In the genomic region with DNA sequence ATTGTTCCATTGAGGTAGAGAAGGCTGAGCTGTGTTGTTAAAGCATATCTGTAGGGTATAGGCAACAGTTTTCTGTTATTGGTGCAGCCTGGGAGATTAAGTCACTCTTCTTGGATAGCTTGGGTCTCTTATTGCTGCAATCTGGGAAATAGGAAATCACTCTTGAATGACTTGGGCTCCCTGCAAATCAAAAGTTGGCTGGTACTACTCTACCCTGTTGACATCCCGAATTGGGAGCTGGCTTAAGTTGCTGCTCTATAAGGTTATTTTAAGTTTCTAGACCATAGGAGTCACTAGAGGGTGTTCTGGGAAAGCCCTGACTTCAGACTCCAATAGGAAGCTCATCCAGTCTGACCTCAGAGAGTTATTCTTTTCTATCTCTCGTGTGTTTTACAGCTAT, we compare ENCODE assay signal across 10 mouse cellular contexts. TPM values are rescaled to one million over a fixed set of nuclear protein-coding genes. Genes with fewer than 3 reads are reported as not detected.
DNase-seq lines count a peak whose midpoint lies in the region; ATAC-seq and TF ChIP-seq lines count a peak whose summit lies in the region.
"Had no signal": no experiment of that assay in that cellular context is flagged by ENCODE, and none has a peak within 500 bp of the region (broad histone marks: within the 10 kb centered on the region; RNA-seq: fewer than 3 reads in every experiment).

No protein-coding gene starts in this region.

- H3K27me3 ChIP-seq in heart, embryonic 13.5 days (replicated peaks) = no peaks in the 10 kb centered on the region
- no peaks in the 10 kb centered on the region for H3K27me3 ChIP-seq in G1E (ENCODE audit: insufficient read depth, low read length)
- no peaks in the 10 kb centered on the region for H3K27me3 ChIP-seq in forebrain, postnatal 0 days (ENCODE audit: insufficient read depth, low read length)
- H3K27me3 ChIP-seq in liver, embryonic 14.5 days (ENCODE audit: control insufficient read depth, insufficient read depth, low read length) = no peaks in the 10 kb centered on the region

- H3K4me1 ChIP-seq in heart, embryonic 13.5 days = peaks cover 47% of the 10 kb centered on the region
- peaks cover 36% of the 10 kb centered on the region for H3K4me1 ChIP-seq in G1E (ENCODE audit: insufficient read depth, low read depth, low read length)
- H3K4me1 ChIP-seq in forebrain, postnatal 0 days (ENCODE audit: insufficient read depth) = peaks cover 18% of the 10 kb centered on the region
- H3K4me1 ChIP-seq in liver, embryonic 14.5 days (replicated peaks; ENCODE audit: control insufficient read depth in 2 of 2, insufficient read depth in 2 of 2, low read length in 1 of 2) = peaks cover 13 to 23% of the 10 kb centered on the region in 2 experiments

- 10% methylated on average over 2 of the region's 2 CpGs for WGBS in heart, embryonic 13.5 days
- 39% methylated on average over 2 of the region's 2 CpGs for WGBS in forebrain, postnatal 0 days
- WGBS in liver, embryonic 14.5 days (ENCODE audit: insufficient replicate concordance) = 34% methylated on average over 2 of the region's 2 CpGs

- no peak for DNase-seq in heart, postnatal 25 days (ENCODE audit: low spot score)
- no peak for DNase-seq in G1E (ENCODE audit: low spot score)
- no peak for DNase-seq in forebrain, postnatal 0 days
- no peak for DNase-seq in liver, embryonic 14.5 days (ENCODE audit: low read depth in 3 of 3, low spot score in 3 of 3)
- no peak for DNase-seq in left cerebral cortex, postnatal 36 days (ENCODE audit: low spot score in 2 of 2)
- no peak for DNase-seq in right cerebral cortex, postnatal 36 days (ENCODE audit: low spot score in 2 of 2)
- DNase-seq in layer of hippocampus, adult 9-11 months = no peak
- DNase-seq: layer of hippocampus, postnatal 36 days had no signal

- H3K27ac ChIP-seq in heart, embryonic 13.5 days (replicated peaks) = peak overlapping the region; percentile 54
- H3K27ac ChIP-seq in forebrain, postnatal 0 days (ENCODE audit: low read depth, low read length) = no peak overlapping the region
- no peak overlapping the region for H3K27ac ChIP-seq in liver, embryonic 14.5 days

- H3K9ac ChIP-seq in heart, embryonic 13.5 days = peak overlapping the region; percentile 100
- H3K9ac ChIP-seq in forebrain, postnatal 0 days = no peak overlapping the region
- H3K9ac ChIP-seq in liver, embryonic 14.5 days (replicated peaks) = no peak overlapping the region; the same call in 1 of the 2 replicates

- TF ChIP-seq EP300 in liver, embryonic 14.5 days (IDR thresholded peaks at IDR 0.05; ENCODE audit: low read depth) = no peak

- no peaks in the 10 kb centered on the region for H3K9me3 ChIP-seq in heart, embryonic 13.5 days
- no peaks in the 10 kb centered on the region for H3K9me3 ChIP-seq in G1E (replicated peaks)
- H3K9me3 ChIP-seq in forebrain, postnatal 0 days (ENCODE audit: low read length) = no peaks in the 10 kb centered on the region
- H3K9me3 ChIP-seq in liver, embryonic 14.5 days (ENCODE audit: control insufficient read depth, low read length) = no peaks in the 10 kb centered on the region

- peak overlapping the region; percentile 99 for H3K4me3 ChIP-seq in heart, embryonic 13.5 days
- peak overlapping the region; percentile 48; the same call in 1 of the 2 replicates for H3K4me3 ChIP-seq in G1E (ENCODE audit: low read depth, low read length)
- no peak overlapping the region for H3K4me3 ChIP-seq in forebrain, postnatal 0 days (ENCODE audit: low read depth, low read length)
- peak overlapping the region in 1 of 2 experiments; percentile 72; a peak in 2 of 4 replicates for H3K4me3 ChIP-seq in liver, embryonic 14.5 days (ENCODE audit: insufficient read depth in 1 of 2, low read depth in 2 of 2, low read length in 2 of 2)

- ATAC-seq in heart, embryonic 13.5 days (ENCODE audit: extremely low read depth, insufficient number of reproducible peaks, low FRiP score, low TSS enrichment) = no peak
- no peak for ATAC-seq in G1E (ENCODE audit: extremely low read depth, insufficient number of reproducible peaks, low FRiP score, poor library complexity, severe bottlenecking)
- no peak for ATAC-seq in forebrain, postnatal 0 days
- ATAC-seq in liver, embryonic 14.5 days (ENCODE audit: insufficient read depth) = no peak
- ATAC-seq: CD4-positive, CD25-positive, alpha-beta regulatory T cell, adult 4 months had no signal

- no peak for TF ChIP-seq CTCF in G1E (IDR thresholded peaks at IDR 0.05; ENCODE audit: low read depth, low read length)
- no peak for TF ChIP-seq CTCF in forebrain, postnatal 0 days (IDR thresholded peaks at IDR 0.05; ENCODE audit: low read depth)
- TF ChIP-seq CTCF in liver, embryonic 14.5 days (IDR thresholded peaks at IDR 0.05; ENCODE audit: low read depth) = no peak

- intact Hi-C loops in heart, postnatal 25 days (cut with DNase I) = no loop called here
- intact Hi-C loops in left cerebral cortex, postnatal 36 days (cut with DNase I) = no loop called here

- H3K36me3 ChIP-seq in heart, embryonic 13.5 days = no peaks in the 10 kb centered on the region
- no peaks in the 10 kb centered on the region for H3K36me3 ChIP-seq in G1E (replicated peaks)
- H3K36me3 ChIP-seq in forebrain, postnatal 0 days (ENCODE audit: insufficient read depth) = no peaks in the 10 kb centered on the region
- H3K36me3 ChIP-seq in liver, embryonic 14.5 days (replicated peaks; ENCODE audit: control insufficient read depth, insufficient read depth, low read depth) = no peaks in the 10 kb centered on the region

- H3K4me2 ChIP-seq in heart, embryonic 13.5 days = peak overlapping the region; percentile 85
- H3K4me2 ChIP-seq in forebrain, postnatal 0 days (ENCODE audit: low read depth) = peak overlapping the region; percentile 66; the same call in 1 of the 2 replicates
- peak overlapping the region; percentile 79 for H3K4me2 ChIP-seq in liver, embryonic 14.5 days (ENCODE audit: low read depth)

RNA-seq across cellular contexts. Expression of gene Rdx, which starts 3.4 kb away (rescaled TPM):
- polyA plus RNA-seq in heart, embryonic 13.5 days (2015; fragmentation: Nextera tagmentation; extraction: Ambion mirVana) = 112 and 117 TPM in 2 replicates
- total RNA-seq in heart, postnatal 25 days (2021) = 10 to 100 TPM; 91.6 to 92.5 TPM
- 206 and 213 TPM in 2 replicates for total RNA-seq in G1E (2014; fragmentation: Nextera tagmentation)
- 237 and 248 TPM in 2 replicates for total RNA-seq in G1E (2017)
- 56.4 and 104 TPM in 2 replicates for polyA plus RNA-seq in G1E (2012)
- total RNA-seq in forebrain, postnatal 0 days (2014; rRNA removed) = 75.4 and 84.6 TPM in 2 replicates
- polyA plus RNA-seq in forebrain, postnatal 0 days (2015; fragmentation: Nextera tagmentation; extraction: Ambion mirVana) = 66.9 and 81.7 TPM in 2 replicates
- polyA plus RNA-seq in liver, embryonic 14.5 days (2012; rRNA removed) = 18.2 and 28.0 TPM in 2 replicates
- 69.6 and 72.5 TPM in 2 replicates for polyA plus RNA-seq in liver, embryonic 14.5 days (2014; fragmentation: Nextera tagmentation; extraction: Ambion mirVana)
- total RNA-seq in left cerebral cortex, postnatal 36 days (2021) = 10 to 100 TPM; 43.3 to 46.4 TPM
